Mouse (Mus musculus) urinary bladder, postnatal 4 days (tissue): Measurements from ENCODE around the gene Anxa6.

Experiments
- DNase-seq, 2 experiments: peaks; one replicate each; pipeline ENCODE4 v3.0.0; 2021 to 2022; ENCODE audit warnings: low spot score in 2 of 2

The Anxa6 gene

DNA sequence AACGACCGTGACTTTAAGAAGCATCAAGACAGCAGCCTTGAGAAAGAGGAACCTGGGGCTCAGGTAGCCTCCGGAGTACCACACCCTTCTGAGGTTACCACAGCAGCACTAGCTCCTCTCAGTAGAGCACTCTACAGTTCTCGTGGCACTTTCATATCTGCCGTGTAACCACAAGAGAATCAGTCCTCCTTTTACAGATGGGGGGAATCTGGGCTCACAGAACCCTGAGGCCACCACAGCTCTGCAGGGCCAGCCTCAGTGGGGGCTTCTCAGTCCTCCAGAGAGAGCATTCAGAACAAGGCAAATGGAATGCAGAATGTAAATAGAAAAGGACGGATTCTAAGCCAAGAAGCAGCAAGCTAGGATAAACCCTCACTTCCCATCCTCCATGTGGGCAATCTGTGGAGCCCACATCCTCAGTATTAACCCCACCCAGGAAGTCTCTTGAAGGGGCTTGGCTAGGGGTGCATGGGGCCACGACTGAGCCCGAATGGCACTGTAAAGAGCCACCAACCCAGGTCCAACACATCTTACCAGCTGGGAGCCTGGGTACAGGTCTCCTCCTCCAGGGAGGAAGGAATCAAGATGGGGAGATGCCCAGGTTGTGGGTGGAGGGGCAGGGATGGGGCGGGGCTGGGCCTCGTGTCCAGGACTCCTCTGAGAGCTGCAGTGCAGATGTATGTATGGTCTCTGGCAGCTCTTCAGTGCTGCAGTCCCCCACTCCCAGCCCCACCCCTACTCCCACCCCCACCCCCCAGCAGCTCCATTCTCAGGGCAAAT, 1.8 kb downstream of the Anxa6 start:
- DNase-seq, result no peak

DNA sequence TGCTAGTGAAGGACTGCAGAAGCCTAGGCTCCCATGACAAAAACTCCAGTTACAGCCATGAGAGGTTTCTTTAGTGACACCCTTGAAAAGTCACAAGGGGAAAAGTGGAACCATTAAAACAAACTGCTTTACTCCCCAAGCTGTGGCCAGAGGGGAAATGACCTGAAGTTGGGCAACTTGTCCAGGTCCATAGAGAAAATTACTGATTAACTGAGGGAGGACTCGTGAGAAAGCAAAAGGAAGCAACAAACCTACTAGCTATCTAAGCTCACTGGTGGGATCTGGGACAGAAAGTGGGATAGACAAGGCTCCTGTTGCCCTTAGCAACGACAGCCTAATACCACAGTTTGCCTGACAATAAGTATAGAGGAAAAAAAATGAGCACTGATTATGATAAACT, 4.7 kb downstream of the Anxa6 start:
- DNase-seq, result no peak

DNA sequence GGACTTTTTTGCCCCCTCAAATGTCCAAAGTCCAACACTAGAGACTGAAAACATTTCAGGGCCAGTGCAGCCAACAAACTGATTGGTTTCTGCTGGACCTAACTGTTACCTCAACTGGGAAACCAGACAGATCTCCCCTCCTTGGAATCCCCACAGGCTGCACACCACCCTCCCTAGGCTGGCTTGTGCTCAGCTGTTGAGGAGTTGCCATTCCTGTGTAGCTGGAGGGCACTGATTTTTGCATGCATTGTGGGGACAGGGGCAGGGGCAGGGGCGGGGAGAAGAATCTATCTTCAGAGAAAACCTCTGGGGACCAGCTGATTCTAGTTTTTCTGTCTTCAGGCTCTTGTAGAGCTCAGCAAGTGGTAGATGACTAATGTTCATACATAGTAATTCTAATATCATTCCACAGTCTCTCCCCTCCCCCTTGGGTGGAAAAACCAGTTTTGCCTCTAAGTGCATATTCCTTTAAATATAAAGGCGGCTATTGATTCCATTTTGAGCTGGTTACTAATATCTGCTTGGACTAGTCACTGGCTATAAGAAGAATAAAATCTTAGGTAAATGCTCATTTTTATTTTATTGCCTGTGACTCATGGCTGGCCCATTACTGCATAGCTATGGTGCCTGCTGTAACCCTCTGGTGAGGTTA, 5.9 kb downstream of the Anxa6 start:
- no peak for DNase-seq

DNA sequence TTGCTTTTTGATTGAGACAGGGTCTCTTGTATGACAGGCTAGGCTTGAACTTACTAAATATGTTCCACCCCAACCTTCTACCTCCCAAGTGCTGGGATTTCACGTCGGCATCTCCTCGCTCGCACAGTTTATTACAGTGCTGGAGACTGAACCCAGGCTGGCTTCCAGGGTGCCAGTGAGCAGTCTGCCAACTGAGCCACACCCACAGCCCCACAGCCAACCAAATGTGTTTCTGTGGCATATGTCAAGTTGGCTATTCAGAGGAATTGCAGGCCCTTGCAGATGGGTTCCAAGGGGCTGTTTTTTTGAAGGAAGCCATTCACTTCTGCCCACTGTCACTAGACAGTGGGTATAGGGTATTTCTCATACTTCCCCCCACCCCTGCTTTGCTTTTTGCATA, 7.3 kb downstream of the Anxa6 start:
- DNase-seq, result no peak

DNA sequence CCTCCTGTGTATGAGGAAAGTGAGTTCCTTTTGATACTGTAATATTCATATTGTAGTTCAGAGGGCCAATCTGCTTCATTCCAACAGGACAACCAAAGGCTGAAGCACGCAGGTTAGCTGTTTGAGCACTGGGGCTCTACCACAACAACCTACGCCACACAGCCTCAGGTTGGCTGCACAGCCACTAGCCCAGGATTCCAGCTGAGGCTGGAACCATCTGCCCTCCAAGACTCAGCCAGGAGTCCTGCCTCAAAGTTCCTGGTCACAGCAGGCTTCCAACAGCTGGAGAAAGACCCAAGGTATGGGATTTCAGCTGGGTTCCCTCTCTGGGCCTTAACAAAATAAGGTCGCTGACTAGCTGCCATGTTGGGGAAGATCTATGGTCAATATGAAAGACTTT, 9.7 kb downstream of the Anxa6 start:
- DNase-seq, result no peak

DNA sequence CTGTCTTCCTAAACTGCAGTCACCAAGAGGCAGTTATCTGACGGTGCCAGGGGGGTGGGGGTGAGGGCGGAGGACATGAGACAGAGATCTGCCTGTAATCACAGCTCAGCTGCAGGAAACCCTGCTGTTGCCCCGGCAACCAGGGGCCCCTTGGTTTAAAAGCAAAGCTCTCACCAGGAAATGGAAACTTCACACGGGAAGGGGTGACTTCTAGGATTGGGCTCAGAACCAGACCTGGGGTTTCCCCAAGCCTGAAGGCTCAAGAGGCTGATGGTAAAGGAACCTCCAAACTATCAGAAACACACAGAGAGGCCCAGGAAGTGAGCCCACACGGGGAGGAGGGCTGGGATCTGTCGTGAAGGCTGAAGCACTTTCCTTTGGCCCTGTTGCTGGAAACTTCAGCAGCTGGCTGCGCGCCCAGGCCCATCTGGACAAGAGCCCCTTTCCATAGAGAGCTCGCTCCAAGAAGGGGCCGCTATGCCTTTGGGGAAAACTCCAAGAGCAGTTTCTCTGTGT, 10.1 kb downstream of the Anxa6 start:
- peak; percentile 91 to 94 for DNase-seq

DNA sequence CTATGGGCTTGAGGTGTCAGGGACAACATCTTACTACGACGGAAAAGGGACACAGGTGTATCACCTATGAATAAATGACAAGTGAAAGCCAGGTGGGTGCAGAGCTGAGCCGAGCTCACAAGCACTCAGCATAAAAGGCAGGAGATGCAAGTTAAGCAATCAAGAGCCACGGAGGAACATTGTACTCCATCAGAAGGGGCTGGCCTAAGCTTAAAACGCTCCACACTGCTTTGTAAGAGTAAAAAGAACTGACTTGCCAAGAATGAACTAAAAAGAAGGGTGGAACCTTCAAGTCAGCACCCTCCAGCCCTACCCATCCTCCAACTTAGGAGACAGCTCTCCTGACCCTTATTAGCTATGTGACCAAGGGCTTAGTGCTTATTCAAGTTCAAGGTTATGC, 10.7 kb downstream of the Anxa6 start:
- no peak for DNase-seq

DNA sequence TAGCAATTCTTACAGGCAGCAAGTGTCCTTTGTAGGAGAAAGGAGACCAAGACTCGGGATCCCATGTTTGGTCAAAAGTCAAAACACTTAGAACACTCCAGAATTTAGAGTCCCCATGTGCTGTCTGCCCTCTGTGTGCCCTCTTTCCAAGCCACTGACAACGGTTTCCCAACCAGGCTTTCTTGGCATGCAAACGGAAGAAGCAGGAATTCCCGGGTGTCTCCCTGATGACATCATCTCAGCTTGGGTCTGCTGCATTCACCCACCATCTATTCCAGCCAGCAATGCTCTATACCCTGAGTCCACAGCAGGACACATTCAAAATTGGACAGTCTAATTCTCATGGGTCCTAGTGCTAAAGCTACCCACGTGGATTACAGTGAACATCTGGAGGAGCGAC, 11.4 kb downstream of the Anxa6 start:
- no peak for DNase-seq

DNA sequence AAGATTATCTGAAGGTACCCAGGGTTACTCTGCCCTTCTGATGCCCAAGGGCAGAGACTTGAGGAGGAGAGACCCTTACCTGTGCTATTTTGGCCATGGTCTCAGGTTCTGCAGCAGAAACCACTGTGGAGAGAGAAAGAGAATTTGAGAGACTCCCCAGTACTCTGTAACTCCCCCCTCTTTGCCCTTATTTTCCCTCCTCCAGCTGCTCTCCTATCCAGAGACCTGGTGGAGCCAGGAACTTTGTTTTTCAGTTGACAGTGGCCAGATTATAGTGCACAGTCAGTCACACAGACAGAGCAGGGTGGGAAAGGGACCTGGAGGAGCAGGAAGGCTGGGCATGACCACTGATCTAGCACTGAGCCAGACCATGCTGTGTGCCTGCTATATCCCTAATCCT, 11.8 kb downstream of the Anxa6 start:
- no peak for DNase-seq

DNA sequence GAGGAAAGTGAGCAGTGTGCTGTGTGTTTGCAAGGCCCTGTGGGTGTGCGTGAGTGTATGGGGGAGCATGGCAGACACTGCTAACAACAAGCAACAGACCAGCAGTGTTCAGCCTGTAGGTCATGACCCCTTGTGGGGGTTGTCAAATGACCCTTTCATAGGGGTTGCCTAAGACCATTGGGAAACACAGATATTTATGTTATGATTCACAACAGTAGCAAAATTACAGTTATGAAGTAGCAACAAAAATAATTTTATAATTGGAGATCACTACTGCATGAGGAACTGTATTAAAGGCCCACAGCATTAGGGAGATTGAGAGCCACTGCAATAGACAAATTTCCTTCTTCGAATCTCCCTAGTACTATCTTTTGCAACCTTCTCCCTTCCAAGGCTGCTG, 13.5 kb downstream of the Anxa6 start:
- no peak for DNase-seq

DNA sequence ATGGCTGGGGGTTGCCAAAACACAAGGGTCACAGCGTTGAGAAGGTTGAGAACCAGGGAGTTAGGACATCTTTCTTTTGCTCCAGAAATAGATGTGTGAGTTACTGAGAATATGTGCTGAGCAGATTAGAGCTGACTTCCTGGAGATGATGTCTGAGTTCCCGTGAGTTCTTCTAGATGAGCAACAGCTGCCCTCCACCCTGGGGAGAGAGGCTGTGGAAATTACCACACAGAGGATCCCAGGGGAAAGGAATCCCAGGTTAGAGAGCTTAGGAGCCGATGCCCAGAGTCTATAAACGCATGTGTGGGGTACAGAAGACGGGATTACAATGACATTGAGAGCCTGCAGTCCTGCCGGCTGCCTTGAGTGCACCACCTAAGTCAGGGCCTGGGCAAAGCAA, 15.2 kb downstream of the Anxa6 start:
- no peak for DNase-seq

DNA sequence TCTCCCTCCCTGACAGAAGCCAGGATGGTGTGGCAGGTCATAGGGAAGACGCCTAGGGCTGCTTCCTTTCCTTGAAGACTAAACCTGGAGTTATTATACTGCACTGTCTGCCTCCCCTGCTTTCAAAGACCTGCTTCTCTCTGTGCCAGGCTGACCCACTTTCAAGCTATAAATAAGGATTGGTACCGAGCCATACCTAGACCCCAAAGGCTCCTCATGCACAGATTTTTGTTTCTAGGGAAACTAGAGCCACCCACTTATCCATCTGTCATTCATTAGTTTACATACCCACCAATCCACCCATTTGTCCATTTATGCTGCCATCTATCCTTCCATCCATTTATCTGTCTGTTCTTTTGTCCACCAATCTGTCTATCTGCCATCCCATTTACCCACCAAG, 16.0 kb downstream of the Anxa6 start:
- DNase-seq, result no peak

DNA sequence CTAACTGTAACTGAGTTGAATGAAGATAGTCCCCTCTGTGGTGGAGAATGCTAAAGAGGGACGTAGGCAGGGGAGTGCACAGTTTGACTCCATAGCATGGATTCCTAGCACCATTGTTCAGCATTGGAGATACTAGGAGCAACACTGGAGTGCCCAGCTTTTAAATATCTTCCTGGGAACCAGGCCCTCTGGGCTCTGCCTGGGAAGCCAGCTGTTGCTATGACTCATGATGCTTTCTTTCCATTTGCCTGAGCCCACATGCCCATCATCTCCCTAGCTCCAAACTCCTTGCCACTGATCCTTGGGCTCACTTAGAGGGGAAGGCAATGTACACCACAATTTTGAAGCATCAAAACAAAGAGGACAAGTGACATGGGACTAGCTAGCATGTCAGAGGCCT, 16.5 kb downstream of the Anxa6 start:
- no peak for DNase-seq

DNA sequence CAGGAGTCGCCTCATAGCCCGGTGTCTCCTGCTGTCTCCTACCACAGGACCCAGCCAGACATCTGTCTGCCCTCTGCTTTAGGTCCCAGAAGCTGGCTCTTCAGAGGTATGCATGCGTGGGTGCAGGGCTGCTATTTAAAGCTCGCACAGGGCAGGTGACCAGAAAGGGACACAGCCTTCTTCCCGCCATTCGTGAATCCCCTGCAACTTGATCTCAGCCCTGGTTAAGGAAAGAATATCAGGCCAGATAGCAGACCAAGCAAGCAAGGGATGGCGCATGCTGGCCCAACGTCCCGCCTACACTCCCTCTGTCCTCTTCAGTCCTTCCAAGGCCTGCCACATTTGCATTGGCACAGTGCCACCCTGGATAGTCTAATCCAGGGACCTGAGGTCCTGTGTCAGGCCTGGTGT, 17.4 kb downstream of the Anxa6 start:
- DNase-seq, result no peak

DNA sequence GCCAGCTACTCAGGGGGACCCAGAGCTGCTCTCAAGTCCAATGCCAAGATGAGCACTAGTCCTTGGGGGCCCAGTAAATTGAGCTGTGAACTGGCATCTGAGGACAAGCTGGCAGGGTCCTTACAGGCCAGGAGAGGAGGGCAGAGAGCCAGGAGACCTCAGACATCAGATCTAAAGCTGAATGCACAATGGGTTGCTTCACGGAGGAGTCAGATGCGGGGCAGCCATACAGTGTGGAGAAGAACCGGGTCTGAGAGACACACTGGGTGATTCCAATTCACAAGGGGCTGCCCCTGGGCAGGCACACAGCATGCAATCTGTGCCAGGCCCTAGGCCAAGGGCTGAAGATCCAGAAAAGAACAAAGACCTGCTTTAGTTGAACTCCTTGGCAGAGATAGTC, 18.0 kb downstream of the Anxa6 start:
- no peak for DNase-seq

DNA sequence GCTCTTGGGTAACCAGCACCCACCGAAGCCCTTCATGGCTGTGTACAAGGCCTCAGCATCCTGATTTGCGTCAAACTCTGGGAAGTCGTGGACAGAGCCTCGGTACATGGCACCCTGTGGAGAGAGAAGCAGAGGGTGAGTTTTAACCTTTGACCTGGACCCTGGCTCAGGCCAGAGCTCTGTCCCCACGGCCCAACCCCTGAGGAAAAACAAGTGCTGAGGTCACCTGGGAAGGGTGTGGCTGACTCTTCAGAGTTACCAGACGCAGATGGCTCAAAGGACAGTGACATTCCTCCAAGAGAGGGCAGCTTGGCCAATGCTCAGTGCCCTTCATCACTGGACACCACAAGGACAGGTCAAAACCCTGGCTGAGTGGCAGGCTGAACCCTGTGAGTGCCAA, 19.4 kb downstream of the Anxa6 start:
- DNase-seq, result no peak

DNA sequence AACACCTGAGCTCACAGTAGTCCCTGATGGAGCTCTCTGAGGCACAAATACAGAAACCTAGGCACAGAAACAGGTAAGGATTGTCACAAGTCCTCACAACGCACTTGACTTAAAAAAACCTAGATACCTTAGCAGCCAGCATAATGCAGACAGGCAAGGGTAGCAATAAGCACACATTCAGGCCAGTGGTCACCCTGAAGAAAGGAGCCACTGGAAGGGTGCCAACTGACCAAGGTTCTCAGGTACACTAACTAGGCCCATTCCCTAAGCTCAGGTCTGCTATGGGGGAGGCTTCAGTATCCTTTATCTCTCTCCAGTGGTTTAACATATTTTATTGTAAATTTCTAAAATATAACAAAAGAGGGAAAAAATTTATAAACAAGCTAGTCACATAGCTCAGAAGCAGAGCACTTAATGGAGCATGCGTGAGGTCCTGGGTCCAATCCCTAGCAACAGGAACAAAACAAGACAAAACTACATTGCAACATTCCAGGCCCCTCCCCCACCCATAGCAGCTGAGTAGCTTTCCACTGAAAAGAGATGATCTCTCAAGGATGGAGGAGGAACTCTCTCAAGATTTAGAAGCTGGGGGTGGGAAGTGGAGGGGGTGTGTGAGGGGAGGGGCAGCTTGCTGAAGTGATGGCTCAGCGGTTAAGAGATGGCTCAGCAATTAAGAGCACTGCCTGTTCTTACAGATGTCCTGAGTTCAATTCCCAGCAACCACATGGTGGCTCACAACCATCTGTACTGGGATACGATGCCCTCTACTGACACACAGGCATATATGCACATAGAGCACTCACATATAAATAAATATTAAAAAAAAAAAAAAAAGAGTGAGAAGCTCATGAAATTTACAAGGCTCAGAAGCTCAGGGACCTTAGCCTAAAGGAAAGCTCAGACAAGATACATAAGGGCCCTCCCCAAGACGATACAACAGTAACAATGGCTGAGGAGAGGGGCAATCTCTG, 20.4 kb downstream of the Anxa6 start:
- DNase-seq, result no peak

DNA sequence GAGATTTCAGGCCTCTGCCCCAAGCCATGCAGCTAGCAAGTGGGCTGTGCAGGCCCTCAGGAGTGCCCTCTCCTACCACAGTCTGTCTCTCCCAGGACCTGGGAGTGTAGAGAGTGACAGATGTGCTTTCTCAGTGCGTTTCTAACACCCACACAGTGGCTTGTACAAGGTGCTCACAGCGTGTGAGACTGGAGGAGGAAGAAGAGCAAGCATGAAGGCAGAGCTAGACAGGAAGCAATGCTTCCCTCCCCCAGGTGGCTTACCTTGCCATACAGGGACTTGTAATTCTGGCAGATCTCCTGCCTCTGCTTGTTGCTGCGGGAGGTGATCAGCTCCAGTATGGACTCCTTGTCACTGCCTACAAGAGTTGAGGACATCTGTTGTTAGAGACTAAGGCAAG, 21.8 kb downstream of the Anxa6 start:
- no peak for DNase-seq

DNA sequence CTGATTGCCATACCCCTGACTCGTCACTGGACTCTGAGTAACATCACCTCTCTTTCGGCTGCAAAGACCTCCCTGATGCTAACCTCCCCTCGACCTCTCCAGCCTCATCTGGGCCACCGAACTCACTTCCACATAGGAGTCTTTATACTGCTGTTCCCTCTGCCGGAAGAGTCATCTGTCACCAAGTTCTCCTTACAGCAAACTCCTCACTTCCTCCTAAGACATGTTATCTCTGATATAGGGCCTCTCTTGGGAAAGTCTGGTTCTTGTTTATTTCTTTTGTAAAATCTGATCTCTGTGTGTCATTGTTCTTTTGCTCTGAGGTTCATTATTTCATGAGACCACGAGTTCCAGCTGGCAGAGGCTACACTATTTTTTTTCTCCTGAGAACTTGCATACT, 25.0 kb downstream of the Anxa6 start:
- DNase-seq, result no peak

DNA sequence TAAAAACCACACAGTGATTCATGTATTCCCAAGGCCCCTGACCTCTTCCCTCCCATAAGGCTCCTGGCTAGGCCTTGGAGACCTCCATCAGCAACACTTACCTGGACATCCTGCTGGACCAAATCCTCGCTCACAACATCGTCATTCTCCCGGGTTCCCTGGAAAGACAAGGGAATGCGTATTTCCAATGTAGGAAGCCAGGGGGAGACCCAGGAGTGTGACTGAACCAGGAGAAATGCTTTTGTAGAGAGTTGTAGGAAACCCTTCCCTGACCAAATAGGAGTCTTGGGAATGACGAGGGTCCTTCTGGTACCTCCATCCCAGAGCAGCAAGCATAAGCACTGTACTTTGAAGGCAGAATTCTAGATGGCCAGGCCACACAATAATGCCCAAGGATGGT, 27.6 kb downstream of the Anxa6 start:
- no peak for DNase-seq

DNA sequence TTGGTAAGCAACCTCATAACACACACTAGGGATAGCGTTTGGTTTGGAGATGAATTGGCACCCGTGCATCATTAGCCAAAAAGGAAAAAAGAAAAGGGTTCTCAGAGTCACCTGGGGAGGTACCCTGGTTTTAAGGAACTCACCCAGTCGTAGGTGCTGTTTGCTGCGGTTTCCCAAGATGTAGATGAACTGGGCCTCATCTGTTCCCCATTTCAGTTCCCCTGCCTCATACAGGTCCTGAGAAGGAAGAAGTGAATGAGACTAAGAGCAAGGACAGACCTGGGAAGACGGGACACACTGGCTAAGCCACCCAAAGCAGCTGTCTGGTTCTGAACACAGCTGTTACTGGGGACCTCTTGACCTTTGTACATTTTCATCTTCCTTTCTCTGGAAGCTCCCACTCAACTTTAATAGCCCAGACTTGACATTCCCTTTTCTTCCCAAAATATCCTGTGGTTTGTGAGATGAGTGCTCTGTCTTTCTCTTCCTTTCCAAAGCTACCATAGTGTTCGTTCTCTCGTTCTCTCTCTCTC, 28.2 kb downstream of the Anxa6 start:
- DNase-seq, result no peak

DNA sequence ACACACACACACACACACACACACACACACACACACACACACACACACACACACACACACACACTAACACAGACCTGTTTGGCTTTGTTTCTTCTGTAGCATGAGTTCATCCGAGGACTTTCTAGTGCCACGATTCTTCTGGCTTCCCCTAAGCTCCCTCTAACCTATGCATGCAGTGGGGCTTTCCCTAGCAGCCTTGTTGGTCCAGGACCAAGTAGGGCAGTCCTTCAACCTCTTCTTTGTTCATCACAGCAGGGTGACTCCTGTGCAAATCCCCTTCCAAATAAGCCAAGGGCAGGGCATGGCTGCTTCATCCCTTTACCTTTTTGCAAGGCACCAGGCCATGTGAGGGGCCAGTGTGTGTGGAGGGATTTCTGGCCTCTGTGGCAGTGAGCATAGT, 34.5 kb downstream of the Anxa6 start:
- DNase-seq, result no peak
